Mouse (Mus musculus): ENCODE measurements around the gene Plcxd1. TPM values are rescaled to one million over a fixed set of nuclear protein-coding genes. Genes with fewer than 3 reads are reported as not detected.
"Not testable (repeated sequence)": the region's sequence is repeated elsewhere in the genome, so short reads cannot be mapped to it uniquely, and the experiment has no call there.

Gene Plcxd1
- polyA plus RNA-seq, 1 experiment from 2014 or later, result 0.82 TPM

DNA sequence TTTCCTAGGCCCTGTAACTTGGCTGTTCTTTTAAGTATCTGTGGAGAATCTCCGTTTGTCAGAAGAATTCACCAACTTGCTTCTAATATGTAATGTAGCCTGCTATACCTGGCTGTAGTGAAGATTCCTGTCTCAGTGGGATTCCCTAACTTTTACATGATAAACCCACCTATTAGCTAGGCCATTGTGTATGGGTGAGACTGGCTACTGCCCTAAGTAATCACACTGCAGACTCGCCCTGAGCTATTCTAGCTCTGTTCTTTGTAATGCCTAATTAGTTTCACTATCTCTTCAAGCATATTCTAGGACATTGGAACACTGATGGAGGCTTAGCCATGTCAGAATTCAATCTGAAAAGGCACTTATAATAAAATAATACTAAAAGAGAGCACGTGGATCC, 22.6 kb downstream of the Plcxd1 start:
- 65% methylated on average over 3 of the region's 3 CpGs for WGBS (ENCODE audit: insufficient replicate concordance)
- not testable (repeated sequence) for H3K4me3 ChIP-seq; H3K27ac ChIP-seq; H3K4me1 ChIP-seq; H3K9me3 ChIP-seq (replicated peaks); H3K27me3 ChIP-seq (replicated peaks); H3K4me2 ChIP-seq; H3K9ac ChIP-seq; ATAC-seq
- H3K36me3 ChIP-seq, result peaks cover 59% of the 10 kb centered on the region

DNA sequence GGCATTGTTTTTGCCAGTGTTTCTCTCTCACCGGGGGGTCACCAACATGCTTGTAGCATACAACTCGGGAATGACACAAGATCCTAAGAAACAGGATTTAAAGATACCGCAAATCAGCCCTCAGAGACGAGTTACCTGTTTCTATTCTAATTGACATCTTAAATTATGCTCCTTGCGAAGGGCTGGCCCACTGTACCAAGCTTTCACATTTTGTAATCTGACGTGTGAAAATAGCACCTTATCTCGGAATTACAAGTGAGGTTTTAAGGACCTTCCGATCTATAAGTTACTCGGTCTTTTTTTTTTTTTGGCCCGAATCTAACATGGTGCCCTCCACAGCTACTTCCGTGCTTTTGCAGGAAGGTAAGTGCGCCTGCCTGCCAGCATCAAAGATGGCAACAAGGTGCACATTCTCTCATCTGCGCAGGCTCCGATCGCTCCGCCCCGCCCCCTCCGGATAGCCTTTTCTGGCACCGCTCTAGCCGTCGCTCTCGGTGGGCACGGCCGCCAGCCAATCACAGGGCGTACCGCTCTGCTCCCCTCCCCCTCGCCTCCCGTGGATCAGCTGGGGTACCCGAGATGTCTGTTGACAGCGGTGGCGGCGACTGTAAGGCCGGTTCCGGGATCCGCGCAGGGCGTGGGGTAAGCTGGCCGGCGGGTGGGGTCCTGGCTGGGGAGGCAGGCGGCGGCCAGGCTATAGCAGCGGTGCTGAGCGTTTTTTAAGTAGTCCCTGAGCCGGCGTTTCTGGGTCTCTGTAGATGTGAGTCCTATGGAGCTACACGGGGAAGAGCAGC, 35.7 kb downstream of the Plcxd1 start, which contains the start of gene Chfr:
Gene Chfr (plus strand): TSS at position 550 of the 794 bp plus-strand sequence.
- Histone ChIP-seq H3K27me3 (replicated peaks) (no peaks in the 10 kb centered on the region), H3K4me3 (peak within 1 kb of the TSS; percentile 91), H3K4me2 (peak within 1 kb of the TSS; percentile 81), H3K36me3 (peaks cover 31% of the 10 kb centered on the region), H3K27ac (peak within 1 kb of the TSS; percentile 92), H3K4me1 (peaks cover 23% of the 10 kb centered on the region), H3K9ac (peak within 1 kb of the TSS; percentile 91), H3K9me3 (replicated peaks) (0 out of 2 replicates have a peak, but pooled peaks cover 9% of the 10 kb centered on the region)
- 4% methylated on average over 46 of the region's 46 CpGs for WGBS (ENCODE audit: insufficient replicate concordance)
- peak; percentile 100 for ATAC-seq

DNA sequence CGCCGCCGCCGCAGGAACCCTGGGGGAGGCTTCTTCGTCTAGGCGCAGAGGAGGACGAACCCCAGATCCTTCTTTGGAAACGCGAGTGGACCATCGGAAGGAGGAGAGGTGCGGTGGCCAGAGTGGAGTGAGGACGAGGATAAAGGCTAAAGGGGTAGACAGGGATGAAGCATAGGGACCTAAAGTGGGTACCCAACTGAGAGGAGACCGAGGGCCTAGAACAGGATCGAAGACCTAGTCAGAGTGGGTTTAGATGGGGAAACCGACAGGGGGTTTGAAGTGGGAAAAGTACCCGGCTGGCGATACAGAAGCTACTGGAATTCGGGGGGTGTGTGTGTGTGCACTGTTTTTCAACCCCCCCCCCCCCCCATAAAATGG, 36.3 kb downstream of the Plcxd1 start:
- Histone ChIP-seq H3K4me3 (peak overlapping the region; percentile 91), H3K36me3 (peaks cover 34% of the 10 kb centered on the region), H3K27me3 (replicated peaks) (no peaks in the 10 kb centered on the region), H3K4me2 (peak overlapping the region; percentile 81), H3K4me1 (peaks cover 23% of the 10 kb centered on the region), H3K9me3 (replicated peaks) (0 out of 2 replicates have a peak, but pooled peaks cover 5% of the 10 kb centered on the region), H3K27ac (peak overlapping the region; percentile 92), H3K9ac (peak overlapping the region; percentile 91)
- no peak for ATAC-seq
- WGBS (ENCODE audit: insufficient replicate concordance), result 4% methylated on average over 18 of the region's 18 CpGs

DNA sequence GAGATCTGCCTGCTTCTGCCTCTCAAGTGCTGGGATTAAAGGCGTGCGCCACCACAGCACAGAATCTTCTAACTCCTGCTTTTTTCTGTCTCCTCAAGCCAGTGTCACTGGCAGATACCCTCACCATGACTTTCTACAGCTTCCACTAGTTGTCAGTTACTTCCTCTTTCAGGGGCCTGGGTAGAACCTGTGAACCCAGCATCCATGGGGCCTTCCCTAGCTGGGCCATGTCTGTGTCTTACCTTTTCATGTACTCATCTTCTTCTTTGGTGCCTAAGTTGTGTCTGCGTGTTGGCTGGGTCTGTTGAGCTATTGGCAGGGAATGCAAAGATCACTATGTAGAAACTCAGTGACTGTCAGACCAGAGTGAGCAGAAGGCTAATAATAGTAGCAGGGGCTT, 38.0 kb downstream of the Plcxd1 start:
- Histone ChIP-seq H3K9me3 (replicated peaks) (0 out of 2 replicates have a peak, but pooled peaks cover 5% of the 10 kb centered on the region), H3K4me2 (no peak overlapping the region), H3K27me3 (replicated peaks) (no peaks in the 10 kb centered on the region), H3K36me3 (peaks cover 45% of the 10 kb centered on the region), H3K4me1 (peaks cover 23% of the 10 kb centered on the region), H3K9ac (no peak overlapping the region), H3K4me3 (no peak overlapping the region), H3K27ac (no peak overlapping the region)
- no peak for ATAC-seq
- WGBS (ENCODE audit: insufficient replicate concordance), result 87% methylated on average over 3 of the region's 3 CpGs

DNA sequence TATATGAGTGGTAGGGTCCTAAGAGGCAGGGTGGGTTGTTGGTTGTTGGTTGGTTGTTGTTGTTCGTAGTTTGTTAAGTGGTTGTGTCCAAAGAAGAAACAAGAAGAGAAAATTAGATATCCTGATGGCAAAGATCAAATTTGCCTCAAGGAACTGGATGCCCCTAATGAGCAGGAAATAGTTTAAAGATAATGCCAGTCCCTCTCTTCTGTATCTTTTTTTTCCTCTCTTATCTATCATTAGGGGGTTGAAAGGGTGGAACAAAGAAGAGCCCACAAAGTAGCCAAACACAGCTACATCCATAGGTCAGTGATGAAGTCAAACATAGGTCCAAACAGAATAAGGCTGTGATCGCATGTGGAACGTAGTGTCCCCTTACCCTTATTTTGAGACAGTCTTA, 39.6 kb downstream of the Plcxd1 start:
- H3K9me3 ChIP-seq (replicated peaks), result no peaks in the 10 kb centered on the region
- no peak overlapping the region for H3K4me3 ChIP-seq
- WGBS (ENCODE audit: insufficient replicate concordance), result 94% methylated on average over 3 of the region's 3 CpGs
- peaks cover 60% of the 10 kb centered on the region for H3K36me3 ChIP-seq
- H3K27me3 ChIP-seq (replicated peaks), result no peaks in the 10 kb centered on the region
- no peak for ATAC-seq
- peaks cover 23% of the 10 kb centered on the region for H3K4me1 ChIP-seq
- H3K27ac ChIP-seq, result no peak overlapping the region
- H3K4me2 ChIP-seq, result no peak overlapping the region
- H3K9ac ChIP-seq, result no peak overlapping the region

DNA sequence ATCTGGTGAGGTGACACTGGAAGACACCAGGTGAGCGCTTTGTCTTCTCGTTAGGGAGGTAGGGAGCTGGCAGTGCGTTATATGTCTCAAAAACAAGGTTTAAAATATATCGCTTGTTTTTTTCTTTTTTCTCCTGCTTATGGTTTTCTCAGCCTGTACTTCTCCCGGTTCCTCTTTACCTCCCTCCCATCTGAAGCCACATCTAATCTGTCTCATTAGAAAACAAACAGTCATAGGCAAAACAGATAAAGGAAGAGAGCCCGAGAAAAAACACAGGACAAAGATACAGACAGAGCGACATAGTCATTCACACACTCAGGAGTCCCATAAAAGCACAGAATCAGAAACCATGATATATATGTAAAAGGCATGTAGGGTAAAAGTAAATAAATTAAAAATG, 40.7 kb downstream of the Plcxd1 start:
- H3K4me2 ChIP-seq, result no peak overlapping the region
- peaks cover 23% of the 10 kb centered on the region for H3K4me1 ChIP-seq
- H3K9me3 ChIP-seq (replicated peaks), result no peaks in the 10 kb centered on the region
- no peak for ATAC-seq
- peaks cover 71% of the 10 kb centered on the region for H3K36me3 ChIP-seq
- whole genome bisulfite sequencing (ENCODE audit: insufficient replicate concordance), result 77% methylated on average over 7 of the region's 7 CpGs
- H3K4me3 ChIP-seq, result no peak overlapping the region
- H3K27ac ChIP-seq, result no peak overlapping the region
- no peak overlapping the region for H3K9ac ChIP-seq
- no peaks in the 10 kb centered on the region for H3K27me3 ChIP-seq (replicated peaks)

DNA sequence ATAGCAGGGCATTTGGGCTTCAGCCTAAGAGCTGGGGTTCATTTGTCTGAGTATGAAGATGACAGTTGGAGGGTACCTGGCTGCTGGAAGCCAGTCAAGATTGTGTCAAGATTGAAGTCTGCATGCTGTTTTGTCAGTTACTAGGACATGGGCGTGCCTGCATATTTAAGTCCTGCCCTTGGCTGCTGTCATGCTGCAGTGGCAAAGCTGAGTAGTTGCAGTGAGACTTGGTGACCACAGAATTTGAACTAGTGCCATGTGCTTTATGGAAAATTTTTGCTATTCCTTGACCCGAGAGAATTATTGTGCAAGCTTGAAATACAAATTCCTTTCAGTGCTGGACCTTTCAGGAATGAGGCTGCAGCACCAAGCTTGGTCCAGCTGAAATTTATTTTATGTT, 42.5 kb downstream of the Plcxd1 start:
- H3K4me2 ChIP-seq, result no peak overlapping the region
- no peak overlapping the region for H3K27ac ChIP-seq
- H3K9ac ChIP-seq, result no peak overlapping the region
- peaks cover 87% of the 10 kb centered on the region for H3K36me3 ChIP-seq
- H3K4me3 ChIP-seq, result no peak overlapping the region
- WGBS (ENCODE audit: insufficient replicate concordance), result 78% methylated on average over 2 of the region's 2 CpGs
- H3K27me3 ChIP-seq (replicated peaks), result no peaks in the 10 kb centered on the region
- no peaks in the 10 kb centered on the region for H3K9me3 ChIP-seq (replicated peaks)
- no peak for ATAC-seq
- peaks cover 11% of the 10 kb centered on the region for H3K4me1 ChIP-seq

DNA sequence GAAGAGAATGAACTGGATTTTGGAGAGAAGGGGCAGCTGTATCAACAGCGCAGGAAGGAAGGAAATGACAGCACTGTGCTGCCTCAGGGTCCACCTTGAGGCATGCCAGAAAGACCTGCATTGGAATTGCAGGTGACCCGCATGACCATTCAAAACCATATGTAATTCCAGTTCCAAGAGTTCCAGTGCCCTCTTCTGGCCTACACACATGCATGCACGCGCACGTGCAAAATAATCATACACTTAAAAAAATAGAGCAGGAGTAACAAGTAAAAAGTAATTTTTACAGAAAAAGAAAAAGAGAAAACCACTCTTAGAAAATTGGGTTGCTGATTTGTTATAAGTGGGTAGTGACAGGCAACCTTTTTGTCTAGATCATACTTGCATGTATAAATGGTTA, 43.2 kb downstream of the Plcxd1 start:
- no peak overlapping the region for H3K4me3 ChIP-seq
- no peak overlapping the region for H3K9ac ChIP-seq
- no peak overlapping the region for H3K27ac ChIP-seq
- 87% methylated on average over 5 of the region's 5 CpGs for WGBS (ENCODE audit: insufficient replicate concordance)
- H3K4me2 ChIP-seq, result no peak overlapping the region
- no peak for ATAC-seq
- no peaks in the 10 kb centered on the region for H3K27me3 ChIP-seq (replicated peaks)
- H3K36me3 ChIP-seq, result peaks cover 91% of the 10 kb centered on the region
- no peaks in the 10 kb centered on the region for H3K9me3 ChIP-seq (replicated peaks)
- H3K4me1 ChIP-seq, result peaks cover 7% of the 10 kb centered on the region

Other genes with a start within 250 kb of the Plcxd1 start
- 0.26 and 0.42 TPM in 2 replicates for gene Gm15446, start 176.6 kb upstream of the Plcxd1 start, polyA plus RNA-seq (2016; fragmentation: Nextera tagmentation; extraction: Ambion mirVana)
- gene Zfp932, start 103.4 kb upstream of the Plcxd1 start, polyA plus RNA-seq (2016; fragmentation: Nextera tagmentation; extraction: Ambion mirVana), result 8.9 and 10.6 TPM in 2 replicates
- 2.6 and 3.0 TPM in 2 replicates for gene Gm17655, start 27.5 kb upstream of the Plcxd1 start, polyA plus RNA-seq (2016; fragmentation: Nextera tagmentation; extraction: Ambion mirVana)
- 1.8 and 2.4 TPM in 2 replicates for gene Gm35315, start 5.5 kb upstream of the Plcxd1 start, polyA plus RNA-seq (2016; fragmentation: Nextera tagmentation; extraction: Ambion mirVana)
- 13.7 and 17.5 TPM in 2 replicates for gene Gtpbp6, start 8.2 kb downstream of the Plcxd1 start, polyA plus RNA-seq (2016; fragmentation: Nextera tagmentation; extraction: Ambion mirVana)
- gene Zfp605, start 10.1 kb downstream of the Plcxd1 start, polyA plus RNA-seq (2016; fragmentation: Nextera tagmentation; extraction: Ambion mirVana), result 1.9 and 2.0 TPM in 2 replicates
- 29.1 and 30.5 TPM in 2 replicates for gene Chfr, start 35.9 kb downstream of the Plcxd1 start, polyA plus RNA-seq (2016; fragmentation: Nextera tagmentation; extraction: Ambion mirVana)
- gene Golga3, start 76.7 kb downstream of the Plcxd1 start, polyA plus RNA-seq (2016; fragmentation: Nextera tagmentation; extraction: Ambion mirVana), result 13.5 and 14.0 TPM in 2 replicates
- gene Ankle2, start 131.0 kb downstream of the Plcxd1 start, polyA plus RNA-seq (2016; fragmentation: Nextera tagmentation; extraction: Ambion mirVana), result 20.8 and 21.6 TPM in 2 replicates
- gene Pgam5, start 169.9 kb downstream of the Plcxd1 start, polyA plus RNA-seq (2016; fragmentation: Nextera tagmentation; extraction: Ambion mirVana), result 46.5 and 48.1 TPM in 2 replicates
- 24.4 and 26.1 TPM in 2 replicates for gene Pxmp2, start 186.2 kb downstream of the Plcxd1 start, polyA plus RNA-seq (2016; fragmentation: Nextera tagmentation; extraction: Ambion mirVana)
- 26.5 and 27.9 TPM in 2 replicates for gene Pole, start 186.3 kb downstream of the Plcxd1 start, polyA plus RNA-seq (2016; fragmentation: Nextera tagmentation; extraction: Ambion mirVana)
- 0.06 TPM in 1 of 2 replicates, not detected in the other for gene P2rx2, start 243.2 kb downstream of the Plcxd1 start, polyA plus RNA-seq (2016; fragmentation: Nextera tagmentation; extraction: Ambion mirVana)
- not detected in 2 replicates for gene Lrcol1, start 244.8 kb downstream of the Plcxd1 start, polyA plus RNA-seq (2016; fragmentation: Nextera tagmentation; extraction: Ambion mirVana)